9 mouse cellular contexts compared by ENCODE assay signal in genomic region chr15:98762201-98762621, GRCm38 (mm10). TPM values are rescaled to one million over a fixed set of nuclear protein-coding genes. Genes with fewer than 3 reads are reported as not detected.
DNase-seq lines count a peak whose midpoint lies in the region; ATAC-seq lines count a peak whose summit lies in the region.
"Had no signal": no experiment of that assay in that cellular context is flagged by ENCODE, and none has a peak within 500 bp of the region (broad histone marks: within the 10 kb centered on the region; RNA-seq: fewer than 3 reads in every experiment).

No protein-coding gene starts in this region.

- peak overlapping the region; percentile 98 for H3K4me3 ChIP-seq in forebrain, embryonic 12.5 days (replicated peaks)
- peak overlapping the region; percentile 82 for H3K4me3 ChIP-seq in liver, embryonic 16.5 days (ENCODE audit: low read depth, low read length)
- peak overlapping the region; percentile 100 for H3K4me3 ChIP-seq in neural tube, embryonic 14.5 days (ENCODE audit: low read depth, low read length)

- ATAC-seq in CD4-positive, CD25-positive, alpha-beta regulatory T cell, adult 4 months, result peak; percentile 35
- peak; percentile 70 for ATAC-seq in forebrain, embryonic 12.5 days (ENCODE audit: low FRiP score)
- ATAC-seq in liver, embryonic 16.5 days (ENCODE audit: low read depth), result peak; percentile 69
- ATAC-seq in neural tube, embryonic 14.5 days (ENCODE audit: low read depth), result peak; percentile 60

- H3K27me3 ChIP-seq in forebrain, embryonic 12.5 days, result peaks cover 31% of the 10 kb centered on the region
- peaks cover 23% of the 10 kb centered on the region for H3K27me3 ChIP-seq in liver, embryonic 16.5 days (ENCODE audit: control insufficient read depth, insufficient read depth, low read depth, low read length)
- H3K27me3 ChIP-seq in neural tube, embryonic 14.5 days (ENCODE audit: control insufficient read depth, insufficient read depth, low read length), result peaks cover 4% of the 10 kb centered on the region; the same call in 1 of the 2 replicates

- H3K4me1 ChIP-seq in forebrain, embryonic 12.5 days, result peaks cover 25% of the 10 kb centered on the region
- peaks cover 17% of the 10 kb centered on the region for H3K4me1 ChIP-seq in liver, embryonic 16.5 days (ENCODE audit: control insufficient read depth, low read depth, low read length)
- peaks cover 12% of the 10 kb centered on the region for H3K4me1 ChIP-seq in neural tube, embryonic 14.5 days (ENCODE audit: control insufficient read depth, insufficient read depth, low read length)

- DNase-seq in brain, embryonic 18.5 days (ENCODE audit: low read depth, low spot score), result peak; percentile 50
- peak; percentile 71 to 76 for DNase-seq in heart, postnatal 10 days
- peak; percentile 38 for DNase-seq in large intestine, adult 2 months (ENCODE audit: low read depth, low spot score)
- DNase-seq in testis, postnatal 14 days (ENCODE audit: low spot score), result peak; percentile 86

- peak overlapping the region; percentile 91 for H3K27ac ChIP-seq in forebrain, embryonic 12.5 days
- H3K27ac ChIP-seq in liver, embryonic 16.5 days (ENCODE audit: low read length), result peak overlapping the region; percentile 54
- peak overlapping the region; percentile 89 for H3K27ac ChIP-seq in neural tube, embryonic 14.5 days (ENCODE audit: low read depth, low read length)

- peak overlapping the region; percentile 85 for H3K4me2 ChIP-seq in forebrain, embryonic 12.5 days
- peak overlapping the region; percentile 95 for H3K4me2 ChIP-seq in liver, embryonic 16.5 days (ENCODE audit: low read depth, low read length)
- H3K4me2 ChIP-seq in neural tube, embryonic 14.5 days (ENCODE audit: low read depth, low read length), result peak overlapping the region; percentile 73

- H3K9ac ChIP-seq in forebrain, embryonic 12.5 days, result peak overlapping the region; percentile 96
- peak overlapping the region; percentile 78 for H3K9ac ChIP-seq in liver, embryonic 16.5 days (ENCODE audit: low read depth, low read length)
- H3K9ac ChIP-seq in neural tube, embryonic 14.5 days (replicated peaks; ENCODE audit: low read depth, low read length), result peak overlapping the region; percentile 92

- H3K9me3 ChIP-seq in forebrain, embryonic 12.5 days, result no peaks in the 10 kb centered on the region
- no peaks in the 10 kb centered on the region for H3K9me3 ChIP-seq in liver, embryonic 16.5 days (replicated peaks; ENCODE audit: control insufficient read depth, low read length)
- no peaks in the 10 kb centered on the region for H3K9me3 ChIP-seq in neural tube, embryonic 14.5 days (ENCODE audit: control insufficient read depth, low read length)

- under 1% methylated on average over 22 of the region's 24 CpGs for WGBS in forebrain, embryonic 12.5 days
- WGBS in large intestine, adult 2 months, result under 1% methylated on average over 24 of the region's 24 CpGs
- 2% methylated on average over 19 of the region's 24 CpGs for WGBS in liver, embryonic 16.5 days (ENCODE audit: insufficient replicate concordance)
- WGBS in neural tube, embryonic 14.5 days, result 1% methylated on average over 20 of the region's 24 CpGs

- intact Hi-C loops in heart, postnatal 10 days (cut with DNase I), result no loop called here

- peaks cover 35% of the 10 kb centered on the region for H3K36me3 ChIP-seq in forebrain, embryonic 12.5 days (replicated peaks)
- no peaks in the 10 kb centered on the region for H3K36me3 ChIP-seq in liver, embryonic 16.5 days (ENCODE audit: control insufficient read depth, insufficient read depth)
- no peaks in the 10 kb centered on the region for H3K36me3 ChIP-seq in neural tube, embryonic 14.5 days (ENCODE audit: control insufficient read depth, insufficient read depth, low read length)

RNA-seq across cellular contexts. Expression of gene Arf3, which starts 0.8 kb away (rescaled TPM):
- 10 to 100 TPM; 33.0 to 35.3 TPM for polyA plus RNA-seq in CD4-positive, CD25-positive, alpha-beta regulatory T cell, adult 4 months (2017; shearing (Covaris generic))
- polyA plus RNA-seq in forebrain, embryonic 12.5 days (2016; fragmentation: Nextera tagmentation; extraction: Ambion mirVana), result 58.2 and 58.3 TPM in 2 replicates
- total RNA-seq in heart, postnatal 10 days (2021), result 10 to 100 TPM; 36.3 to 40.1 TPM
- polyA plus RNA-seq in large intestine, adult 2 months (2012; rRNA removed), result 99.2 and 104 TPM in 2 replicates
- 10.5 and 12.0 TPM in 2 replicates for polyA plus RNA-seq in liver, embryonic 16.5 days (2015; fragmentation: Nextera tagmentation; extraction: Ambion mirVana)
- polyA plus RNA-seq in neural tube, embryonic 14.5 days (2014; fragmentation: Nextera tagmentation; extraction: Ambion mirVana), result 66.3 and 77.2 TPM in 2 replicates

RNA-seq across cellular contexts. Expression of gene Wnt10b, which starts 15.7 kb away (rescaled TPM):
- not detected for polyA plus RNA-seq in CD4-positive, CD25-positive, alpha-beta regulatory T cell, adult 4 months (2017; shearing (Covaris generic))
- polyA plus RNA-seq in forebrain, embryonic 12.5 days (2016; fragmentation: Nextera tagmentation; extraction: Ambion mirVana), result 0.18 and 0.24 TPM in 2 replicates
- under 1 TPM; 0.43 to 0.67 TPM for total RNA-seq in heart, postnatal 10 days (2021)
- 0.10 and 0.14 TPM in 2 replicates for polyA plus RNA-seq in large intestine, adult 2 months (2012; rRNA removed)
- not detected in 2 replicates for polyA plus RNA-seq in liver, embryonic 16.5 days (2015; fragmentation: Nextera tagmentation; extraction: Ambion mirVana)
- polyA plus RNA-seq in neural tube, embryonic 14.5 days (2014; fragmentation: Nextera tagmentation; extraction: Ambion mirVana), result 0.19 TPM in 1 of 2 replicates, not detected in the other

RNA-seq across cellular contexts. Expression of gene Wnt1, which starts 27.4 kb away (rescaled TPM):
- not detected for polyA plus RNA-seq in CD4-positive, CD25-positive, alpha-beta regulatory T cell, adult 4 months (2017; shearing (Covaris generic))
- polyA plus RNA-seq in forebrain, embryonic 12.5 days (2016; fragmentation: Nextera tagmentation; extraction: Ambion mirVana), result 0.18 and 0.61 TPM in 2 replicates
- not detected for total RNA-seq in heart, postnatal 10 days (2021)
- not detected in 2 replicates for polyA plus RNA-seq in large intestine, adult 2 months (2012; rRNA removed)
- not detected in 2 replicates for polyA plus RNA-seq in liver, embryonic 16.5 days (2015; fragmentation: Nextera tagmentation; extraction: Ambion mirVana)
- polyA plus RNA-seq in neural tube, embryonic 14.5 days (2014; fragmentation: Nextera tagmentation; extraction: Ambion mirVana), result 1.9 and 3.9 TPM in 2 replicates
- polyA plus RNA-seq: gonadal fat pad, adult 2 months had no signal

RNA-seq across cellular contexts. Expression of gene Fkbp11, which starts 34.2 kb away (rescaled TPM):
- polyA plus RNA-seq in CD4-positive, CD25-positive, alpha-beta regulatory T cell, adult 4 months (2017; shearing (Covaris generic)), result 1 to 10 TPM in 1 of 2 experiments, under 1 TPM in 1; 0.75 to 1.0 TPM
- 6.2 and 8.5 TPM in 2 replicates for polyA plus RNA-seq in forebrain, embryonic 12.5 days (2016; fragmentation: Nextera tagmentation; extraction: Ambion mirVana)
- total RNA-seq in heart, postnatal 10 days (2021), result 10 to 100 TPM in 1 of 2 experiments, 1 to 10 TPM in 1; 8.1 to 10.2 TPM
- 20.4 and 28.9 TPM in 2 replicates for polyA plus RNA-seq in large intestine, adult 2 months (2012; rRNA removed)
- polyA plus RNA-seq in liver, embryonic 16.5 days (2015; fragmentation: Nextera tagmentation; extraction: Ambion mirVana), result 172 and 182 TPM in 2 replicates
- 3.6 and 7.1 TPM in 2 replicates for polyA plus RNA-seq in neural tube, embryonic 14.5 days (2014; fragmentation: Nextera tagmentation; extraction: Ambion mirVana)

RNA-seq across cellular contexts. Expression of gene Ddn, which starts 47.1 kb away (rescaled TPM):
- not detected for polyA plus RNA-seq in CD4-positive, CD25-positive, alpha-beta regulatory T cell, adult 4 months (2017; shearing (Covaris generic))
- polyA plus RNA-seq in forebrain, embryonic 12.5 days (2016; fragmentation: Nextera tagmentation; extraction: Ambion mirVana), result 0.22 TPM in 1 of 2 replicates, not detected in the other
- under 1 TPM; 0.10 to 0.32 TPM for total RNA-seq in heart, postnatal 10 days (2021)
- polyA plus RNA-seq in large intestine, adult 2 months (2012; rRNA removed), result 0.03 and 0.12 TPM in 2 replicates
- polyA plus RNA-seq in liver, embryonic 16.5 days (2015; fragmentation: Nextera tagmentation; extraction: Ambion mirVana), result not detected in 2 replicates
- 0.44 and 0.54 TPM in 2 replicates for polyA plus RNA-seq in neural tube, embryonic 14.5 days (2014; fragmentation: Nextera tagmentation; extraction: Ambion mirVana)

Comparison
In these comparisons a context has a peak if more than half of its experiments do, and no peak if none do; other contexts are left out.
1. Peak in every context shown above with its lines: DNase-seq, ATAC-seq, H3K4me3 ChIP-seq and H3K27ac ChIP-seq.